Mouse (Mus musculus) liver, embryonic 14.5 days (tissue): ENCODE results near the gene Podxl2.

Source experiments
- CTCF ChIP-seq: IDR thresholded peaks from 2 replicates; pipeline ENCODE4 v1.5.1; 2016; ENCODE audit warnings: antibody characterized with exemption, low read depth, control low read depth
- EP300 ChIP-seq: IDR thresholded peaks from 2 replicates; pipeline ENCODE4 v1.6.1; 2016; ENCODE audit warnings: antibody characterized with exemption, low read depth

GRCm38 (mm10) chr6:88826545-88826944, 48.3 kb downstream of the Podxl2 start:
- peak; percentile 75 for TF ChIP-seq CTCF
- no peak for TF ChIP-seq EP300
